Mouse (Mus musculus): ENCODE results near the gene Sumo3.
A peak's percentile ranks its signal among the peaks of the same experiment; 100 is the strongest.

Gene Sumo3

DNA sequence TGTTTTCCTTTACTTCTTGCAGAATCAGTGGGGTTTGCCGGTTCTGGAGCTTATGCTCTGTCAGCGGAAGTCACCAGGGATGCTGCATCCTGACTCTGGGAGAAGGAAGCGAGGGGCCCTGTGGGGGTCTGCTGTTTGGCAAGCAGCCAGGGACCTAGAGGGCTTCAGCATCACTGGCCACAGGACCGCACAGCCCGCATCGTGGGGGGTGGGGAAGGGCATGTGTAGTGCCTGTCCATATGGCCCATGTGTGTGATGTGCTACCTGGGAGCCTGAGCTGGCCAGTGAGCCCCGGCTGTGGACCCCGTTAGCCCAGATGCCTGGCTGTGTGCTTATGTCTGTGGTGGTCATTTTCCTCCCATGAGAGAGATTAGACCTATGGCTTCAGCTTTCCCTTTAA, 16.1 kb upstream of the Sumo3 start:
- DNase-seq, result no peak

- DNase-seq, result peak; percentile 60 to 62
These were observed 15.1 kb upstream of the Sumo3 start for GRCm38 (mm10) chr10:77590812-77591211.

DNA sequence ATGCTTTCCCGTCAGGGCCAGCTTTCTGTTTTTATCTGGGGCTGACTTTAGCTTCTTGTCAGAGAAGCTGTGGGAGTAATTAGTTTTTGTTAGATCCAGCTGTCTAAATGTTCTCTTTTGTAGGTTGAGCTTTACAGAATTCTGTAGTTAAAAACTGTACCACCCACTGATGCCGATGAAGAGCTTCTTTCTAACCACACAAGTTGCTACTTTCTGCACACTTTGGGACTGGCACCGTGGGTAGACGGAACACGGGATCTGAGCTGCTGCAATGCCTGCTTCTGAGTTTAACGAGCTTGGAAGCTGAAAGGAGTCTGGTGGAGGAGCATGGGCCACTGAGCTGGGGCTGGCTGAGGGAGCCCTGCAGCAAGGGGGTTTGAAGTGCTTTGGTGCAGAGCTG, 14.4 kb upstream of the Sumo3 start:
- no peak for DNase-seq

DNA sequence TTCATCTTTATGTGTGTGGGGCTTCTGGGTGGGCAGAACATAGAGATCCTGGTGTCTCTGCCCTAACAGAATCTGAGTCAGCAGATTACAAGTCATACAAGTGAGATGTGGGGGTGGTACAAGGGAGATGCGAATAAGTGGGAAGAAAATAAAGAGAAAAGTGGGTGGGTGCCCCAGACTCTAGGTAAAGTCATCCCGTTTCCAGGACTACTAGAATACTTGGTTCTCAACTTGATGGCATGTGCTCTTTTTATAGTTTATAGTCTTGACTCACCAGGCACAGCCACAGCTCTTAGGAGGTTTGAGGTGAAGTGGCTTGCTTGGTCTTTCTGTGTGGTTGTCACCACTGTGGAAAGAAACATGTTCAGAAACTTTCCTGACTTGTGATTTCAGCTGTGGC, 9.8 kb upstream of the Sumo3 start:
- no peak for DNase-seq

DNA sequence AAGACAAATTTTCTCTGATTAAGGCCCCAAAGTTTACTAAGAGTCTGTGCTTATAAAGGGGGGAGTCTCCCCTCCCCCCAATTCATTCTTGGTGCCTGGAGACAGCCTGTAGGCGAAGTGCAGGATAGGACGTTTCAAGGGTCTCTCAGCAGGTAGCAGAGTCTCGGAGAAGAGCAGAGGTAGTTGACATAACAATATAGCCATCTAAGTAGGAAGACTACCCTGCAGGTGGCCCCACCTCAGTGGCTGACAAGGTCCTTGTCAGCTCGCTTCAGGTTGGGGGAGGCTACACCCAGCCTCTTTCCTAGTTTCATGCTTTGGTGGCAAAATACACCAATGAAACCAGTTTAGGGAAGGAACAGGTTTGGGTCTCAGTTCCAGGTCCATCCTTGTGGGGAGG, 2.9 kb upstream of the Sumo3 start:
- no peak for DNase-seq

GRCm38 (mm10) chr10:77604111-77604510, 1.8 kb upstream of the Sumo3 start:
- DNase-seq, result no peak

- peak; percentile 47 to 58 for DNase-seq
These were observed 939 bp upstream of the Sumo3 start for GRCm38 (mm10) chr10:77604958-77605357.

DNA sequence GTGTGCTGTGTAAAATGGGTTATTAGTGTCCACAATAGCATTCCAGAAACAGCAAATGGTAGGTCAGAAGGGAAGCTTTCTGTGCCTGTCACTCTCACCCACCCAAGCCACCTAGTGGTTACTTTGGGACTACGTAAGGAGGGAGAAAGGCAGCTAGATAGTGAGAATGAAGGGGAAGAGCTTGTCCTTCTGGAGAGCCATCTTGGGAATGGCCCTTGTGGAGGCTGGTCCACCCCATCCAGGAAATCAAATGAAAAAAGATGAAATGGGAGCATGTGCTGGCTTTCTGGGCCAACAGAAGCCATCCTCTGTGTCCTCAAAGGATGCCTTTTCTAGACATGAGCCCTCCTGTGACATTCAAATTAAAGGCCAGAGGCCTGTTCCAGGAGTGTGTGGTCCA, 529 bp upstream of the Sumo3 start:
- peak in 1 of 2 experiments; percentile 39 for DNase-seq

GRCm38 (mm10) chr10:77606855-77607254, 958 bp downstream of the Sumo3 start:
- DNase-seq, result peak in 1 of 2 experiments; percentile 29

DNA sequence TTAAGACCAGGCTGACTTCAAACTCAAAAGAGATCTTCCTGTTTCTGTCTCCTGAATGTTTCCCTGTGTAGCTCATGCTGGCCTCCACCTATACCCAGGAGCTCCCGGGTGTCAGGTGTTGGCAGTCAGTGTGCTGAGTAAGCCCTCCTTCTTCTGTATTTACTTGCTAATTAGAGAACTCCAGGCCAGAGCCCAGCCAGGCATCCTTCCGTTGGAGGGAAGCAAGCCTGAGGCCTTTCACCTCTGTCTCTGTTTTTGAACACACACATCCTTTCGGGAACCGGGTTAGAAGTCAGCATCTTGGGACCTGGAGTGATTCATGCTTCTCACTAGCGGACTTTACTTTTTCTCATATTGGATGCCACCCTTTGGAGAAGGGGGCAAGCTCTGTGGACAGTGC, 1.5 kb downstream of the Sumo3 start:
- DNase-seq, result no peak

GRCm38 (mm10) chr10:77608589-77608988, 2.7 kb downstream of the Sumo3 start:
- no peak for DNase-seq

DNA sequence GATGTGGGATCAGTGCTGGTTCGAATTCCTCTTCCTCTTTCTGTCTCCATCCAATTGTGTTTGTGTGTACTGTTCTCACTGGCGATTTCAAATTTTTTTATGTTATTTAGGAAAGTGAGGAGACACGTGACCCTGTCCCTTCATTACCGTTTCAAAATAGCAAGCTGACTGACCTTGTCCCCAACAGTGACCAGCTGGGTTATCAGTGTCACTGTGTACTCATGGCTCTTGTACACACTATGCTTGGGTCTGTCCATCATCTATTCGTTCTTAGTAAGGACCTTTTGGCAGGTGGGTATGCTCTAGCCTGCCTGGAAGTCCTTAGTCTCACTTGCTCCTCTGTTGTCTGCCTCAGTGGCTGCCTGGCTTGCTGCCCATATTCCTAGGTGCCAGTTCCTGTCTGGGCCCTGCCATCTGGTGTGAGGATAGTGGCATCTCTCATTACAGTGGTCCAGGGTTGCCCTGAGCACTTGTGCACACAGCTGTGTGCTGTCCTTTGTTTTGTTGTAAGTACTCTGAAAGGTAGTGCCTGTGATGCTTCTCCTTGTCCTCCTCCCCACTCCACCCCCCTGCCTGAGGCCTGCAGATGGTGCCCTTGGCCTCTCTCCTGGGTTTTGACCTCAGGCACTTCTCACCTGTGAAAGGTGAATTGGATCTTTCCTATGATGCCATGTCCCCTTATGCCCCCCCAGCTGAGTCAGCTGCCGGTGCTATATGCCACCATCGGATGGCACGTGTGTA, 4.5 kb downstream of the Sumo3 start:
- no peak for DNase-seq

DNA sequence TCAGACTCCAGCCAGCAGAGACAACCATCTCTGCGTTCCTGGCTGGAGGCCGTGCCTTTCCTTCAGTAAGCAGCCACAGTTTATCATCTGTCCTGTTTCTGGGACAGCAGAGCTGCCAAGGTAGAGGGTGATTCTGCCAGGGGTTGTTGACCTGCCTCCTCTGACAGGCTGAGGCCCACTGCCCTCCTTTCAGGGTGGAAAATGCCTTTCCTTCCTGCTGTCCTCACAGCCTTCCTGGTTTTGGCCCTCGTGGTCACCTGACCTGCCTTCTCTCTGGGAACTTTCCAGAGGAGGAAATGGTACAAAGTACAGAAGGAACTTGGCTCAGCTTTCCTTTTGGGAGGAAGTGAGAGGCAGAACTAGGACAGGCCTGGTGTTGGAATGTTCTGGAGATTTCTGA, 7.5 kb downstream of the Sumo3 start:
- peak; percentile 77 to 84 for DNase-seq

GRCm38 (mm10) chr10:77615647-77616046, 9.8 kb downstream of the Sumo3 start:
- no peak for DNase-seq

DNA sequence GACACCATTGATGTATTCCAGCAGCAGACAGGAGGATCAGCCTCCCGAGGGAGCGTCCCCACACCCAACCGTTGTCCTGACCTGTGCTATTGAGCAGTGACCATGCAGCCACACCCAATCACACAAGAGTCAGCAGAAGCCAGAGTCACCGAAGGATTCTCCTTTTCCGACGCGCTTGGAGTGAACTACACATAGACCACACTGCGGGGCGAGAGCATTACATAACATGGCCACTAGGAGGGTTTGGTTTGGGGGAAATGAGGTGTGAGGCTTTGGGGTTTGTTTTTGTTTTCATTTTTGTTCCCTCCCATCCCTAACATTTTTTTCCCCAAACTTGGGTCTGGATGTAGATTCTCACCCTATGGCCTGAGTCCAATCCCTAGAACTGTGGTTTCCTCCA, 10.3 kb downstream of the Sumo3 start:
- DNase-seq, result no peak

GRCm38 (mm10) chr10:77616926-77617325, 11.0 kb downstream of the Sumo3 start:
- no peak for DNase-seq

- DNase-seq, result no peak
These were observed 15.6 kb downstream of the Sumo3 start for GRCm38 (mm10) chr10:77621546-77621945.

- DNase-seq, result peak; percentile 91 to 92
These were observed 16.4 kb downstream of the Sumo3 start, which contains the start of gene Ube2g2 for GRCm38 (mm10) chr10:77622055-77622988. Ube2g2 (plus strand) TSS chr10:77622275.

DNA sequence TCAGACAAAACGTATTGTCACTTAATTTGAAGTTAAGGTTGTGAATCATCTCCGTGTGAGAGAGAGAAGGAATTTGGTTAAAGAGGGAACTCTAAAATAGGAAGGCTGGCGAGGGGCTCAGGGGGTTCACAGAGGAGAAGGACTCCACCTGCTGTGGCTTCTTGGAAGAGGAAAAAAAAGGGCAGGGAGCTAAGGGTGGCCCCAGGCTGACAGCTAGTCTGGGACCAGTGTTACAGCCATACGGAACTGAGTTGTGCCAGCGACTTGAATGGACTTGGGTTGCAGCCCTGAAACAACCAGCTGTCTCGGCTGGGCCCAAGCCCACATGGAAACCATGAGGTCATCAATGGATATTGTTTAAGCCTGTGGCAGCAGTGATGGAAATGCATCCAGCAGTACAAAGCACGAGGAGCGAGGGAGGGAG, 17.2 kb downstream of the Sumo3 start:
- peak; percentile 68 to 69 for DNase-seq

DNA sequence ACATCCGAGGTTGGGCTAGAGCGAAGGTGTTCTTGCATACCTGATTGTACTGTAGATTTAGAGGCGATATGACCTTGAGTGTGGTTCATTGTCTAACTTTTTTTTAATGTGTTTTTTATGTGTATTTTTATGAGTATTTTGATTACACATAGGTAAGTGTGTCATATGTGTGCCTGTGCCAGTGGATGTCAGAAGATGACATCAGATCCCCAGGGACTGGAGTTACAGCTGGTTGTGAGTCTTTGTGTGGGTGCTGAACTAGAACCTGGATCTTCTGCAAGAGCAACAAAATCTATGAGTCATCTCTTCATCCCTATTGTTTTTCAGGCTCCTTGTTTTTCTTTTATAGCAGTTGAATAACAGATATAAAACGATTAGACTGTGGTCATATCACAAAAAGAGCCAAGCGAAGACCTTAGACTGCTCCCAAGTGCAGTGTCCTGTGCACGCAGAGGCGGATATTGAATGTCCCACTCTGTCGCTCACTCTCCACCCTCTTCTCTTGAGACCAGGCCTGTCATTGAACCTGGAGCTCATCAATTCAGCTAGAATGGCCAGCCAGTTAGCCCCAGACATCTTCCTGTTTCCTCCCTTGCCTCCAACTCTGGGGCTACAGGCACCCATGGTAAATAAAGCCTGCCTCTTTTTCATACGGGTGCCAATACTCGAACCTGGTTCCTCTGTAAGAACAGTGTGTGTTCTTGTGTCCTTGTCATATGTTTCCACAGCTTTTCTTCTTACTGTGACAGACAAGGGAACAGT, 17.9 kb downstream of the Sumo3 start:
- no peak for DNase-seq

- DNase-seq, result peak; percentile 78 to 89
These were observed 18.7 kb downstream of the Sumo3 start for GRCm38 (mm10) chr10:77624570-77624995.

DNA sequence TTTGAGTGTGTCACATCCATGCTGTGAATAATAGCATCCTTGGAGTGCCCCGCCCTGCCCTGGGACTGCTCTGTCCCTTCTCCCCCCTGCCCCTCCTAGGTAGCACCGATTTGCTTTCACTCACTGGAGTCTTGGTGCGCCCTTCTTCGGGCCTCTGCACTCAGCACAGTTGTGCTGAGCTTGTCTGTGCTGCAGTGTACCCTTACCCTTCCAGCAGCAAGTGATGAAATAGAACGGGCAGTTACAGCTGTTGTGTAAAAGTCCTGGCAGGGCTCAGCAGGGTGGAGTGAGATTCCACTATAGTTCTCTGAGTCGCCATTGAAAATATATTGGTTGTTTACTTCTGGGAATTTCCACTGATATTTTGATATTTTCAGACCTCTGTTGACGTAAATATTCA, 20.1 kb downstream of the Sumo3 start:
- peak in 1 of 2 experiments; percentile 37 for DNase-seq

- DNase-seq, result peak; percentile 37 to 67
These were observed 20.7 kb downstream of the Sumo3 start for GRCm38 (mm10) chr10:77626591-77626990.
